Mouse (Mus musculus) layer of hippocampus, adult 9-11 months (tissue): ENCODE measurements at regions not wholly inside any gene's neighbourhood (a gene's known extent, or its start where the extent isn't known, plus 50 kb on each side); places are given as distances from the start of the nearest gene placed in this dataset.
"Not testable (repeated sequence)": the region's sequence is repeated elsewhere in the genome, so short reads cannot be mapped to it uniquely, and the experiment has no call there.

ENCODE experiments used
- DNase-seq: peaks from one replicate; pipeline ENCODE4 v3.0.0; 2022

- peak; percentile 5 for DNase-seq
Measured at GRCm38 (mm10) chr10:50370611-50371010, 221.9 kb upstream of the Ascc3 start.

GRCm38 (mm10) chr10:50392617-50393016 lies 199.9 kb upstream of the Ascc3 start:
- not testable (repeated sequence) for DNase-seq
